In the genomic region with DNA sequence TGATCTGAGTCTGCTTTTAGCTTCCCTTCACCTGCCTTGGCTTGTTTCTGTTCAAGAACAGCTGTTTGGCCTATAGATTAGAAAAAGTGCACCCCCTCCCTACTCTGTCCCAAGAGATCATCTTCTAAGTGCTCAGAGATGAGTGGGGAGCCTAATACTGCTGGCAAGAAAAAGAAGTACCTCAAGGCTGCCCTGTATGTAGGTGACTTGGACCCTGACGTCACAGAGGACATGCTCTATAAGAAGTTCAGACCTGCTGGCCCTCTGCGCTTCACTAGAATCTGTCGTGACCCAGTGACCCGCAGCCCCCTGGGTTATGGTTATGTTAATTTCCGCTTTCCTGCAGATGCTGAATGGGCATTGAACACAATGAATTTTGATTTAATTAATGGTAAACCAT, we compare ENCODE assay signal across 11 mouse cellular contexts. TPM values are rescaled to one million over a fixed set of nuclear protein-coding genes. Genes with fewer than 3 reads are reported as not detected.
DNase-seq lines count a peak whose midpoint lies in the region; ATAC-seq and TF ChIP-seq lines count a peak whose summit lies in the region.
"Had no signal": no experiment of that assay in that cellular context is flagged by ENCODE, and none has a peak within 500 bp of the region (broad histone marks: within the 10 kb centered on the region; RNA-seq: fewer than 3 reads in every experiment).

No protein-coding gene starts in this region.

- no peak overlapping the region for H3K27ac ChIP-seq in intestine, embryonic 14.5 days (ENCODE audit: low read depth)
- H3K27ac ChIP-seq in intestine, postnatal 0 days (ENCODE audit: low read depth, low read length) = no peak overlapping the region
- no peak overlapping the region for H3K27ac ChIP-seq in forebrain, embryonic 12.5 days
- peak overlapping the region; percentile 93 for H3K27ac ChIP-seq in hindbrain, embryonic 15.5 days (replicated peaks)
- peak overlapping the region; percentile 93 for H3K27ac ChIP-seq in neural tube, embryonic 13.5 days (replicated peaks)
- no peak overlapping the region for H3K27ac ChIP-seq in liver, postnatal 0 days (ENCODE audit: low read depth)

- DNase-seq in intestine, embryonic 14.5 days (ENCODE audit: low spot score) = no peak
- no peak for DNase-seq in thymus, adult 18-20 months
- no peak for DNase-seq in kidney, adult 8-10 months
- DNase-seq in liver, postnatal 0 days = no peak
- DNase-seq: heart, postnatal 10 days; kidney, postnatal 36 days; left cerebral cortex, postnatal 4 days had no signal

- H3K4me1 ChIP-seq in intestine, embryonic 14.5 days (replicated peaks; ENCODE audit: control insufficient read depth, insufficient read depth, low read length) = no peaks in the 10 kb centered on the region
- no peaks in the 10 kb centered on the region for H3K4me1 ChIP-seq in intestine, postnatal 0 days (replicated peaks; ENCODE audit: control insufficient read depth, insufficient read depth, low read length)
- H3K4me1 ChIP-seq in forebrain, embryonic 12.5 days = no peaks in the 10 kb centered on the region
- H3K4me1 ChIP-seq in hindbrain, embryonic 15.5 days (replicated peaks) = peaks cover 4% of the 10 kb centered on the region; the same call in 1 of the 2 replicates
- H3K4me1 ChIP-seq in neural tube, embryonic 13.5 days (replicated peaks) = no peaks in the 10 kb centered on the region; the same call in 1 of the 2 replicates
- no peaks in the 10 kb centered on the region for H3K4me1 ChIP-seq in liver, postnatal 0 days (ENCODE audit: insufficient read depth)

- TF ChIP-seq EP300 in liver, postnatal 0 days (IDR thresholded peaks at IDR 0.05; ENCODE audit: low read depth) = no peak

- H3K4me2 ChIP-seq in intestine, embryonic 14.5 days (ENCODE audit: low read length) = peak overlapping the region; percentile 42
- no peak overlapping the region for H3K4me2 ChIP-seq in intestine, postnatal 0 days (replicated peaks; ENCODE audit: low read depth)
- peak overlapping the region; percentile 46 for H3K4me2 ChIP-seq in forebrain, embryonic 12.5 days
- peak overlapping the region; percentile 54 for H3K4me2 ChIP-seq in hindbrain, embryonic 15.5 days
- H3K4me2 ChIP-seq in neural tube, embryonic 13.5 days = peak overlapping the region; percentile 52
- no peak overlapping the region for H3K4me2 ChIP-seq in liver, postnatal 0 days (ENCODE audit: low read depth, low read length)

- no peaks in the 10 kb centered on the region for H3K27me3 ChIP-seq in intestine, embryonic 14.5 days (replicated peaks; ENCODE audit: control insufficient read depth, insufficient read depth, low read length)
- no peaks in the 10 kb centered on the region for H3K27me3 ChIP-seq in intestine, postnatal 0 days (replicated peaks; ENCODE audit: control insufficient read depth, insufficient read depth, low read length)
- H3K27me3 ChIP-seq in forebrain, embryonic 12.5 days = no peaks in the 10 kb centered on the region
- no peaks in the 10 kb centered on the region for H3K27me3 ChIP-seq in hindbrain, embryonic 15.5 days
- H3K27me3 ChIP-seq in neural tube, embryonic 13.5 days = no peaks in the 10 kb centered on the region
- H3K27me3 ChIP-seq in liver, postnatal 0 days (ENCODE audit: insufficient read depth, low read length) = no peaks in the 10 kb centered on the region

- ATAC-seq in intestine, embryonic 14.5 days (replicated peaks; ENCODE audit: low FRiP score, low TSS enrichment, low read depth) = no peak
- no peak for ATAC-seq in intestine, postnatal 0 days
- no peak for ATAC-seq in forebrain, embryonic 12.5 days (ENCODE audit: low FRiP score)
- peak; percentile 35; the same call in 1 of the 2 replicates for ATAC-seq in hindbrain, embryonic 15.5 days (ENCODE audit: low FRiP score, low read depth)
- peak; percentile 54 for ATAC-seq in neural tube, embryonic 13.5 days (ENCODE audit: low read depth)
- ATAC-seq in liver, postnatal 0 days = no peak

- no peak for TF ChIP-seq CTCF in intestine, postnatal 0 days (IDR thresholded peaks at IDR 0.05; ENCODE audit: low read depth)
- no peak for TF ChIP-seq CTCF in liver, postnatal 0 days (IDR thresholded peaks at IDR 0.05; ENCODE audit: low read depth)

- no peaks in the 10 kb centered on the region for H3K36me3 ChIP-seq in intestine, embryonic 14.5 days (ENCODE audit: control insufficient read depth, insufficient read depth, low read length)
- no peaks in the 10 kb centered on the region for H3K36me3 ChIP-seq in intestine, postnatal 0 days (ENCODE audit: control insufficient read depth, insufficient read depth)
- H3K36me3 ChIP-seq in forebrain, embryonic 12.5 days (replicated peaks) = no peaks in the 10 kb centered on the region
- H3K36me3 ChIP-seq in hindbrain, embryonic 15.5 days = no peaks in the 10 kb centered on the region
- no peaks in the 10 kb centered on the region for H3K36me3 ChIP-seq in neural tube, embryonic 13.5 days
- H3K36me3 ChIP-seq in liver, postnatal 0 days (replicated peaks; ENCODE audit: insufficient read depth, low read length) = no peaks in the 10 kb centered on the region

- no peak overlapping the region for H3K9ac ChIP-seq in intestine, embryonic 14.5 days (ENCODE audit: low read length)
- no peak overlapping the region for H3K9ac ChIP-seq in intestine, postnatal 0 days (ENCODE audit: low read depth, low read length)
- H3K9ac ChIP-seq in forebrain, embryonic 12.5 days = no peak overlapping the region
- peak overlapping the region; percentile 53; the same call in 1 of the 2 replicates for H3K9ac ChIP-seq in hindbrain, embryonic 15.5 days
- no peak overlapping the region for H3K9ac ChIP-seq in neural tube, embryonic 13.5 days
- H3K9ac ChIP-seq in liver, postnatal 0 days (replicated peaks) = no peak overlapping the region

- 83% methylated on average over 5 of the region's 5 CpGs for WGBS in intestine, embryonic 14.5 days
- WGBS in intestine, postnatal 0 days = 89% methylated on average over 5 of the region's 5 CpGs
- 72% methylated on average over 5 of the region's 5 CpGs for WGBS in forebrain, embryonic 12.5 days
- 61% methylated on average over 5 of the region's 5 CpGs for WGBS in hindbrain, embryonic 15.5 days
- WGBS in neural tube, embryonic 13.5 days = 47% methylated on average over 5 of the region's 5 CpGs
- WGBS in liver, postnatal 0 days (ENCODE audit: insufficient replicate concordance) = 83% methylated on average over 5 of the region's 5 CpGs

- no peaks in the 10 kb centered on the region for H3K9me3 ChIP-seq in intestine, embryonic 14.5 days (ENCODE audit: control insufficient read depth, low read length)
- H3K9me3 ChIP-seq in intestine, postnatal 0 days (ENCODE audit: control insufficient read depth) = no peaks in the 10 kb centered on the region
- no peaks in the 10 kb centered on the region for H3K9me3 ChIP-seq in forebrain, embryonic 12.5 days
- H3K9me3 ChIP-seq in hindbrain, embryonic 15.5 days = no peaks in the 10 kb centered on the region
- H3K9me3 ChIP-seq in neural tube, embryonic 13.5 days = no peaks in the 10 kb centered on the region
- no peaks in the 10 kb centered on the region for H3K9me3 ChIP-seq in liver, postnatal 0 days (ENCODE audit: low read length)

- H3K4me3 ChIP-seq in intestine, embryonic 14.5 days (ENCODE audit: low read depth, low read length) = peak overlapping the region; percentile 35; the same call in 1 of the 2 replicates
- H3K4me3 ChIP-seq in intestine, postnatal 0 days (ENCODE audit: low read depth, low read length) = no peak overlapping the region
- H3K4me3 ChIP-seq in forebrain, embryonic 12.5 days (replicated peaks) = no peak overlapping the region
- H3K4me3 ChIP-seq in hindbrain, embryonic 15.5 days = peak overlapping the region; percentile 46
- H3K4me3 ChIP-seq in neural tube, embryonic 13.5 days = peak overlapping the region; percentile 44
- H3K4me3 ChIP-seq in liver, postnatal 0 days (ENCODE audit: low read depth, low read length) = no peak overlapping the region

RNA-seq across cellular contexts. Expression of gene Pabpc5, which starts 0.9 kb away (rescaled TPM):
- polyA plus RNA-seq in intestine, embryonic 14.5 days (2014; fragmentation: Nextera tagmentation; extraction: Ambion mirVana) = 0.28 and 0.32 TPM in 2 replicates
- polyA plus RNA-seq in intestine, postnatal 0 days (2015; fragmentation: Nextera tagmentation; extraction: Ambion mirVana) = 0.05 and 0.12 TPM in 2 replicates
- 0.72 and 0.78 TPM in 2 replicates for polyA plus RNA-seq in forebrain, embryonic 12.5 days (2016; fragmentation: Nextera tagmentation; extraction: Ambion mirVana)
- polyA plus RNA-seq in hindbrain, embryonic 15.5 days (2015; fragmentation: Nextera tagmentation; extraction: Ambion mirVana) = 1.5 and 1.6 TPM in 2 replicates
- 0.94 and 1.0 TPM in 2 replicates for polyA plus RNA-seq in neural tube, embryonic 13.5 days (2015; fragmentation: Nextera tagmentation; extraction: Ambion mirVana)
- polyA plus RNA-seq in liver, postnatal 0 days (2015; fragmentation: Nextera tagmentation; extraction: Ambion mirVana) = not detected in 2 replicates

Comparison
In these comparisons a context has a peak if more than half of its experiments do, and no peak if none do; other contexts are left out.
1. H3K4me2 ChIP-seq: peak in intestine, embryonic 14.5 days (single experiment), forebrain, embryonic 12.5 days (single experiment), hindbrain, embryonic 15.5 days (single experiment) and neural tube, embryonic 13.5 days (single experiment); none in intestine, postnatal 0 days (single experiment) and liver, postnatal 0 days (single experiment).
2. H3K4me3 ChIP-seq: peak in intestine, embryonic 14.5 days (single experiment), hindbrain, embryonic 15.5 days (single experiment) and neural tube, embryonic 13.5 days (single experiment); none in intestine, postnatal 0 days (single experiment), forebrain, embryonic 12.5 days (single experiment) and liver, postnatal 0 days (single experiment).
3. ATAC-seq: peak in hindbrain, embryonic 15.5 days (single experiment) and neural tube, embryonic 13.5 days (single experiment); none in intestine, embryonic 14.5 days (single experiment), intestine, postnatal 0 days (single experiment), forebrain, embryonic 12.5 days (single experiment) and liver, postnatal 0 days (single experiment).
4. H3K27ac ChIP-seq: peak in hindbrain, embryonic 15.5 days (single experiment) and neural tube, embryonic 13.5 days (single experiment); none in intestine, embryonic 14.5 days (single experiment), intestine, postnatal 0 days (single experiment), forebrain, embryonic 12.5 days (single experiment) and liver, postnatal 0 days (single experiment).